Comparison of ENCODE assay signal across 8 mouse cellular contexts in genomic region chr1:86441724-86441979, GRCm38 (mm10). TPM values are rescaled to one million over a fixed set of nuclear protein-coding genes. Genes with fewer than 3 reads are reported as not detected.
DNase-seq lines count a peak whose midpoint lies in the region; ATAC-seq and TF ChIP-seq lines count a peak whose summit lies in the region.

No protein-coding gene starts in this region.

- H3K9me3 ChIP-seq in embryonic facial prominence, embryonic 12.5 days: no peaks in the 10 kb centered on the region

- no peak for TF ChIP-seq CTCF in left cerebral cortex, adult 2 months (IDR thresholded peaks at IDR 0.05)

- no peaks in the 10 kb centered on the region for H3K27me3 ChIP-seq in embryonic facial prominence, embryonic 12.5 days
- H3K27me3 ChIP-seq in myocyte (ENCODE audit: control insufficient read depth, insufficient read depth, insufficient read length): no peaks in the 10 kb centered on the region

- under 1% methylated on average over 5 of the region's 5 CpGs for WGBS in embryonic facial prominence, embryonic 12.5 days

- H3K79me2 ChIP-seq in myocyte (ENCODE audit: control insufficient read depth, insufficient read depth): no peaks in the 10 kb centered on the region

- peak overlapping the region; percentile 89 for H3K9ac ChIP-seq in embryonic facial prominence, embryonic 12.5 days

- peaks cover 33% of the 10 kb centered on the region for H3K4me1 ChIP-seq in embryonic facial prominence, embryonic 12.5 days

- H3ac ChIP-seq in myocyte (ENCODE audit: control insufficient read depth, insufficient read length): peak overlapping the region; percentile 92

- DNase-seq in left cerebral cortex, adult 2 months (ENCODE audit: extremely low spot score in 1 of 2, low spot score in 2 of 2): no peak
- DNase-seq in left cerebral cortex, postnatal 10 days (ENCODE audit: extremely low spot score in 1 of 2, low spot score in 2 of 2): no peak
- no peak for DNase-seq in layer of hippocampus, postnatal 14 days (ENCODE audit: low spot score in 2 of 2)
- no peak for DNase-seq in spleen, postnatal 4 days (ENCODE audit: low spot score in 2 of 2)

- peak overlapping the region; percentile 68 for H3K4me3 ChIP-seq in left cerebral cortex, adult 2 months
- peak overlapping the region; percentile 49 for H3K4me3 ChIP-seq in embryonic facial prominence, embryonic 12.5 days
- peak overlapping the region; percentile 50 for H3K4me3 ChIP-seq in myocyte

- intact Hi-C loops in left cerebral cortex, adult 2 months (cut with DNase I): no loop called here
- intact Hi-C loops in left cerebral cortex, postnatal 10 days (cut with DNase I): loop anchor here (2.0 to 5.0 kb wide), 2 partner anchors 46 to 87 kb away; no protein-coding TSS in a partner anchor

- H3K27ac ChIP-seq in left cerebral cortex, adult 2 months: peak overlapping the region; percentile 98
- peak overlapping the region; percentile 100 for H3K27ac ChIP-seq in embryonic facial prominence, embryonic 12.5 days

- no peak for TF ChIP-seq POLR2A in myocyte (IDR thresholded peaks at IDR 0.05; ENCODE audit: insufficient read length, low read depth)

- peak overlapping the region; percentile 79 for H3K4me2 ChIP-seq in embryonic facial prominence, embryonic 12.5 days (replicated peaks)
- H3K4me2 ChIP-seq in myocyte (ENCODE audit: low read depth): peak overlapping the region; percentile 94

- H3K36me3 ChIP-seq in embryonic facial prominence, embryonic 12.5 days: no peaks in the 10 kb centered on the region
- no peaks in the 10 kb centered on the region for H3K36me3 ChIP-seq in myocyte (ENCODE audit: control insufficient read depth, insufficient read depth)

- no peak for ATAC-seq in embryonic facial prominence, embryonic 12.5 days (ENCODE audit: insufficient number of reproducible peaks, insufficient read depth, low FRiP score, low TSS enrichment)
- peak; percentile 12 for ATAC-seq in inflammation-experienced regulatory T-cells, adult 6 months
- ATAC-seq in cerebellum, adult (ENCODE audit: insufficient number of reproducible peaks, low FRiP score, low TSS enrichment): no peak

TF ChIP-seq in myocyte, 11 proteins besides CTCF, POLR2A, EP300 and RAD21:
- no peak for TF ChIP-seq SRF (IDR thresholded peaks at IDR 0.05; ENCODE audit: control insufficient read depth, insufficient read length, low read depth)
- TF ChIP-seq TCF12 (IDR thresholded peaks at IDR 0.05; ENCODE audit: insufficient read depth, poor library complexity, severe bottlenecking): no peak
- no peak for TF ChIP-seq POLR2AphosphoS2 (IDR thresholded peaks at IDR 0.05; ENCODE audit: insufficient read length, low read depth)
- no peak for TF ChIP-seq E2F4 (IDR thresholded peaks at IDR 0.05; ENCODE audit: insufficient read depth)
- no peak for TF ChIP-seq MYOD1 (IDR thresholded peaks at IDR 0.05; ENCODE audit: control insufficient read depth in 1 of 3, insufficient read length in 2 of 3, low read depth in 2 of 3)
- TF ChIP-seq CEBPB (IDR thresholded peaks at IDR 0.05; ENCODE audit: insufficient read depth, poor library complexity, severe bottlenecking): no peak
- TF ChIP-seq USF1 (IDR thresholded peaks at IDR 0.05; ENCODE audit: low read depth): no peak
- TF ChIP-seq TCF3 (IDR thresholded peaks at IDR 0.05; ENCODE audit: insufficient read length, low read depth): no peak
- TF ChIP-seq MAX (IDR thresholded peaks at IDR 0.05; ENCODE audit: low read depth): no peak
- no peak for TF ChIP-seq MYOG (IDR thresholded peaks at IDR 0.05; ENCODE audit: control insufficient read depth in 1 of 3, insufficient read depth in 1 of 3, insufficient read length in 2 of 3, low read depth in 2 of 3)
- TF ChIP-seq REST (IDR thresholded peaks at IDR 0.05; ENCODE audit: insufficient read depth, insufficient read length): no peak

RNA-seq across cellular contexts. Expression of gene Tex44, which starts 15.5 kb away (rescaled TPM):
- total RNA-seq in left cerebral cortex, adult 2 months (2021): not detected
- not detected for total RNA-seq in left cerebral cortex, postnatal 10 days (2021)
- polyA plus RNA-seq in embryonic facial prominence, embryonic 12.5 days (2016; fragmentation: Nextera tagmentation; extraction: Ambion mirVana): not detected in 2 replicates
- polyA plus RNA-seq in inflammation-experienced regulatory T-cells, adult 6 months (2017; shearing (Covaris generic)): not detected
- not detected for polyA plus RNA-seq in myocyte (2012; fragmentation: generic; extraction: Trizol)
- total RNA-seq in layer of hippocampus, postnatal 14 days (2021): not detected

RNA-seq across cellular contexts. Expression of gene Nmur1, which starts 15.6 kb away (rescaled TPM):
- not detected for total RNA-seq in left cerebral cortex, adult 2 months (2021)
- under 1 TPM in 1 of 2 experiments, not detected in 1; 0.63 TPM for total RNA-seq in left cerebral cortex, postnatal 10 days (2021)
- polyA plus RNA-seq in embryonic facial prominence, embryonic 12.5 days (2016; fragmentation: Nextera tagmentation; extraction: Ambion mirVana): not detected in 2 replicates
- polyA plus RNA-seq in inflammation-experienced regulatory T-cells, adult 6 months (2017; shearing (Covaris generic)): 1 to 10 TPM in 2 of 3 experiments, under 1 TPM in 1; 0.77 to 2.1 (median 1.5) TPM
- not detected for polyA plus RNA-seq in myocyte (2012; fragmentation: generic; extraction: Trizol)
- total RNA-seq in layer of hippocampus, postnatal 14 days (2021): not detected
